Mouse (Mus musculus): ENCODE measurements around the gene Pex11b. TPM values are rescaled to one million over a fixed set of nuclear protein-coding genes. Genes with fewer than 3 reads are reported as not detected.

Pex11b gene
- polyA plus RNA-seq (2015; fragmentation: Nextera tagmentation; extraction: Ambion mirVana), result 61.8 and 63.3 TPM in 2 replicates

- H3K4me3 ChIP-seq, result peak within 1 kb of the TSS; percentile 93
- peaks cover 56% of the 10 kb centered on the region for H3K36me3 ChIP-seq
- H3K4me1 ChIP-seq, result peaks cover 33% of the 10 kb centered on the region
- no peaks in the 10 kb centered on the region for H3K27me3 ChIP-seq
- peak within 1 kb of the TSS; percentile 96 for H3K9ac ChIP-seq
- H3K4me2 ChIP-seq (replicated peaks), result peak within 1 kb of the TSS; percentile 76
- peak within 1 kb of the TSS; percentile 81 for H3K27ac ChIP-seq
- H3K9me3 ChIP-seq, result peaks cover 4% of the 10 kb centered on the region; the same call in 1 of the 2 replicates
- peak; percentile 88 for ATAC-seq (ENCODE audit: low FRiP score, low read depth)
- 2% methylated on average over 60 of the region's 60 CpGs for WGBS
Measured at GRCm38 (mm10) chr3:96634928-96635879, at the start of gene Pex11b, which contains the start of gene Gm42957. TSS of gene Pex11b (plus strand) at chr3:96635376. TSS of gene Gm42957 (plus strand) at chr3:96635474.

DNA sequence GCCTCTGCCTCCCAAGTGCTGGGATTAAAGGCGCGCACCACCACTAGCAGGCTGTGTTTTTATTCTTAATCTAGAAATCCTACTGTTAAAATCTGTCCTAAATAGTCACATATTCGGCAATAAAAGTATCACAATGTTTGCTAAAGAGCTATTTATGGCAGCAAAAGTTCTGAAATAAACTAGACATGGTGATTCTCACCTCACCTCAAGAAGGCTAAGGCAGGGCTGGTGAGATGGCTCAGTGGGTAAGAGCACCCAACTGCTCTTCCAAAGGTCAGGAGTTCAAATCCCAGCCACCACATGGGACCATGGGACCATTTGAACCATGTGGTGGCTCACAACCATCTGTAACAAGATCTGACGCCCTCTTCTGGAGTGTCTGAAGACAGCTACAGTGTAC is 44.5 kb upstream of the Pex11b start:
- Histone ChIP-seq H3K9me3 (0 out of 2 replicates have a peak, but pooled peaks cover 5% of the 10 kb centered on the region), H3K4me2 (replicated peaks) (no peak overlapping the region), H3K4me1 (peaks cover 16% of the 10 kb centered on the region), H3K27ac (no peak overlapping the region), H3K36me3 (no peaks in the 10 kb centered on the region; the same call in 1 of the 2 replicates), H3K9ac (no peak overlapping the region), H3K27me3 (peaks cover 8% of the 10 kb centered on the region), H3K4me3 (no peak overlapping the region)
- no peak for ATAC-seq (ENCODE audit: low FRiP score, low read depth)
- WGBS, result 74% methylated on average over 4 of the region's 4 CpGs

DNA sequence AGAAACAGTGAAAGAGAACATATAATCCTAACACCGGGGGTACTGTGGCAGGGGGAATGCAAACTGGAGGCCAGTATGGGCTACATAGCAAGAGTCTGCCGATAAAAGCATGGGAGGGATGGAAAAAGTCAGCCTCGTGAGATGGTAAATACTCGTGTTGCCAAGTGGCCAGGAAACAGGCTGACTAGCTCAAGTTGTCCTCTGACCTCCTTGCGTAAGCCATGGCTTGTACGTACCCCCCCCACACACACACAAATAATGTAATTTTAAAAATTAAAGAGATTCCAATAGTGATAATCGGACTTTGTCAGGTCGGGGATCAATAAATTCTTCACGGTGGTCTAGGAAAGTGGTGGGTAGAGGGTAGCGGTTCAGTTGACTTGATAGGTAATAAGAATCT is 41.8 kb upstream of the Pex11b start:
- 1% methylated on average over 10 of the region's 10 CpGs for WGBS
- H3K27me3 ChIP-seq, result peaks cover 21% of the 10 kb centered on the region
- peak overlapping the region; percentile 28; the same call in 1 of the 2 replicates for H3K27ac ChIP-seq
- peak overlapping the region; percentile 66 for H3K4me3 ChIP-seq
- no peaks in the 10 kb centered on the region for H3K36me3 ChIP-seq
- peaks cover 41% of the 10 kb centered on the region for H3K4me1 ChIP-seq
- peak overlapping the region; percentile 71 for H3K4me2 ChIP-seq (replicated peaks)
- 0 out of 2 replicates have a peak, but pooled peaks have one; percentile 2 for ATAC-seq (ENCODE audit: low FRiP score, low read depth)
- peak overlapping the region; percentile 78 for H3K9ac ChIP-seq
- no peaks in the 10 kb centered on the region for H3K9me3 ChIP-seq

GRCm38 (mm10) chr3:96593790-96594560 is 41.2 kb upstream of the Pex11b start, which contains the start of gene Polr3gl:
TSS of gene Polr3gl (minus strand) at chr3:96594181.
- H3K27ac ChIP-seq, result peak within 1 kb of the TSS; percentile 80; the same call in 1 of the 2 replicates
- peak within 1 kb of the TSS; percentile 71 for H3K4me2 ChIP-seq (replicated peaks)
- peaks cover 45% of the 10 kb centered on the region for H3K4me1 ChIP-seq
- peak; percentile 89 for ATAC-seq (ENCODE audit: low FRiP score, low read depth)
- H3K36me3 ChIP-seq, result no peaks in the 10 kb centered on the region
- no peaks in the 10 kb centered on the region for H3K9me3 ChIP-seq
- H3K9ac ChIP-seq, result peak within 1 kb of the TSS; percentile 78
- WGBS, result under 1% methylated on average over 36 of the region's 38 CpGs
- peaks cover 24% of the 10 kb centered on the region for H3K27me3 ChIP-seq
- peak within 1 kb of the TSS; percentile 66 for H3K4me3 ChIP-seq

DNA sequence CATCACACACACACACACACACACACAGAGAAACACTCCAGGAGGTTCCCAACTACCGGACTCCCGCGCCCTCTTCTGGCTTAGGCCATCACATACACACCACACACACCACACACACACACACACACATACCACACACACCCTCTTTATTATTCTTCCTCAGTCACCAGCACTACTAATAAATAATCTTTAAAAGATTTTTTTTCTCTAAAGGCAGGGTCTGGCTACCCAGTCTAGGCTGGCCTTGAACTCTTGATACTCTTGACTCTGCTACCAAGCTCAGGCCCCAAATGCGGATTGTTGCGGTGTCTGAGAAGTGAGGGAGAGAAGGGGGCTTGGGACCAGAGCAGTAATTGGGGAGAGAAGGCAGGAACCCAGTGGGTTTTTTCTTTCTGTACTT is 40.3 kb upstream of the Pex11b start:
- no peak for ATAC-seq (ENCODE audit: low FRiP score, low read depth)
- peaks cover 52% of the 10 kb centered on the region for H3K4me1 ChIP-seq
- no peaks in the 10 kb centered on the region for H3K9me3 ChIP-seq
- 86% methylated on average over 5 of the region's 5 CpGs for WGBS
- H3K4me3 ChIP-seq, result no peak overlapping the region
- H3K4me2 ChIP-seq (replicated peaks), result no peak overlapping the region
- H3K9ac ChIP-seq, result no peak overlapping the region
- peaks cover 30% of the 10 kb centered on the region for H3K27me3 ChIP-seq
- no peaks in the 10 kb centered on the region for H3K36me3 ChIP-seq
- no peak overlapping the region for H3K27ac ChIP-seq

- 21% methylated on average over 6 of the region's 6 CpGs for WGBS
- no peak overlapping the region for H3K27ac ChIP-seq
- peaks cover 60% of the 10 kb centered on the region for H3K4me1 ChIP-seq
- H3K27me3 ChIP-seq, result peaks cover 30% of the 10 kb centered on the region
- H3K4me2 ChIP-seq (replicated peaks), result peak overlapping the region; percentile 99
- H3K9ac ChIP-seq, result no peak overlapping the region
- H3K9me3 ChIP-seq, result no peaks in the 10 kb centered on the region
- no peaks in the 10 kb centered on the region for H3K36me3 ChIP-seq
- H3K4me3 ChIP-seq, result peak overlapping the region; percentile 57
- no peak for ATAC-seq (ENCODE audit: low FRiP score, low read depth)
Measured at GRCm38 (mm10) chr3:96595661-96596060, 39.5 kb upstream of the Pex11b start.

GRCm38 (mm10) chr3:96596228-96596707 is 38.9 kb upstream of the Pex11b start, which contains the start of gene Ankrd34a:
TSS of gene Ankrd34a (plus strand) at chr3:96596636.
- H3K4me1 ChIP-seq, result peaks cover 61% of the 10 kb centered on the region
- peak within 1 kb of the TSS; percentile 80 for H3K9ac ChIP-seq
- no peak for ATAC-seq (ENCODE audit: low FRiP score, low read depth)
- H3K9me3 ChIP-seq, result no peaks in the 10 kb centered on the region
- no peaks in the 10 kb centered on the region for H3K36me3 ChIP-seq
- peaks cover 30% of the 10 kb centered on the region for H3K27me3 ChIP-seq
- H3K27ac ChIP-seq, result peak within 1 kb of the TSS; percentile 56; the same call in 1 of the 2 replicates
- H3K4me2 ChIP-seq (replicated peaks), result peak within 1 kb of the TSS; percentile 99
- WGBS, result 0% methylated on average over 21 of the region's 23 CpGs
- H3K4me3 ChIP-seq, result peak within 1 kb of the TSS; percentile 57

DNA sequence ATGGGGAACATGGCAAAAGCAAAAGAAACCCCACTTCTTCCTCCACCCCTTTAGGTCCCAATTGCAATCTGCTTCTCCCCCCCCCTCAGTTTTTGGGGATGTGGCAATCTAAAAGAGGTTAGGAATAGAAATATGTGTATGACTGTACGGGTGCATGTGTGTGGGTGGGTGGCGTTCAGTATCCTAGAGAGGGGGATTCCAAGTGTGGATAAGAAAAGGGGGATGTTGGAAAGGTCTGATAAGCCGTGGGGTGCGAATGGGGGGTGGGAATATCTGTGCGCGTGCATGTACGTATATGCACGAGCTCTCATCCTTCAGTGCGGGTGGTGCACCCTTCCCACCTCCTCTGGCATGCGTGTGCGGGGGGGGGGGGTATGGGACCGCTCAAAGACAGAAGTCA is 38.3 kb upstream of the Pex11b start:
- Histone ChIP-seq H3K4me2 (replicated peaks) (peak overlapping the region; percentile 99), H3K36me3 (no peaks in the 10 kb centered on the region), H3K9me3 (no peaks in the 10 kb centered on the region), H3K4me3 (peak overlapping the region; percentile 57), H3K4me1 (peaks cover 61% of the 10 kb centered on the region), H3K9ac (peak overlapping the region; percentile 80), H3K27me3 (peaks cover 30% of the 10 kb centered on the region), H3K27ac (no peak overlapping the region)
- WGBS, result 3% methylated on average over 10 of the region's 12 CpGs
- ATAC-seq (ENCODE audit: low FRiP score, low read depth), result no peak

GRCm38 (mm10) chr3:96597435-96597891 is 37.7 kb upstream of the Pex11b start:
- H3K4me3 ChIP-seq, result peak overlapping the region; percentile 57
- peaks cover 63% of the 10 kb centered on the region for H3K4me1 ChIP-seq
- peak overlapping the region; percentile 56; the same call in 1 of the 2 replicates for H3K27ac ChIP-seq
- H3K36me3 ChIP-seq, result no peaks in the 10 kb centered on the region
- WGBS, result under 1% methylated on average over 40 of the region's 40 CpGs
- H3K4me2 ChIP-seq (replicated peaks), result peak overlapping the region; percentile 99
- H3K9me3 ChIP-seq, result no peaks in the 10 kb centered on the region
- ATAC-seq (ENCODE audit: low FRiP score, low read depth), result no peak
- H3K9ac ChIP-seq, result peak overlapping the region; percentile 80
- H3K27me3 ChIP-seq, result peaks cover 30% of the 10 kb centered on the region

GRCm38 (mm10) chr3:96598156-96599068 is 36.8 kb upstream of the Pex11b start:
- 1% methylated on average over 54 of the region's 54 CpGs for WGBS
- ATAC-seq (ENCODE audit: low FRiP score, low read depth), result peak; percentile 21; the same call in 1 of the 2 replicates

More at GRCm38 (mm10) chr3:96598156-96599068, 36.8 kb upstream of the Pex11b start:
- Histone ChIP-seq H3K36me3 (peaks cover 1% of the 10 kb centered on the region; the same call in 1 of the 2 replicates), H3K4me3 (peak overlapping the region; percentile 57), H3K9me3 (no peaks in the 10 kb centered on the region), H3K27ac (0 out of 2 replicates have a peak overlapping the region, but pooled peaks have one; percentile 56), H3K27me3 (peaks cover 30% of the 10 kb centered on the region), H3K4me1 (peaks cover 64% of the 10 kb centered on the region), H3K9ac (peak overlapping the region; percentile 80), H3K4me2 (replicated peaks) (peak overlapping the region; percentile 99)

All from limb, embryonic 13.5 days (tissue).